Mouse (Mus musculus) urinary bladder, postnatal 14 days (tissue): ENCODE results near the gene H2afj.

Experiments
- DNase-seq: peaks from one replicate; pipeline ENCODE4 v3.0.0; 2021; ENCODE audit warnings: low spot score

Gene H2afj

GRCm38 (mm10) chr6:136805409-136805775 lies 2.7 kb upstream of the H2afj start:
- no peak for DNase-seq

GRCm38 (mm10) chr6:136806819-136807218 lies 1.2 kb upstream of the H2afj start:
- no peak for DNase-seq

- DNase-seq, result no peak
Observed at GRCm38 (mm10) chr6:136807395-136808013, 540 bp upstream of the H2afj start.

- DNase-seq, result peak; percentile 52
Observed at GRCm38 (mm10) chr6:136808631-136809046, 595 bp downstream of the H2afj start.

- DNase-seq, result peak; percentile 75
Observed at GRCm38 (mm10) chr6:136809077-136809476, 1.0 kb downstream of the H2afj start.

GRCm38 (mm10) chr6:136809673-136810072 lies 1.6 kb downstream of the H2afj start:
- no peak for DNase-seq

GRCm38 (mm10) chr6:136811196-136811595 lies 3.2 kb downstream of the H2afj start:
- no peak for DNase-seq

GRCm38 (mm10) chr6:136813117-136813516 lies 5.1 kb downstream of the H2afj start:
- DNase-seq, result no peak

- DNase-seq, result no peak
Observed at GRCm38 (mm10) chr6:136815381-136815780, 7.3 kb downstream of the H2afj start.

- DNase-seq, result no peak
Observed at GRCm38 (mm10) chr6:136816826-136817225, 8.8 kb downstream of the H2afj start.

- no peak for DNase-seq
Observed at GRCm38 (mm10) chr6:136817549-136817948, 9.5 kb downstream of the H2afj start.

GRCm38 (mm10) chr6:136820381-136820780 lies 12.3 kb downstream of the H2afj start:
- no peak for DNase-seq

GRCm38 (mm10) chr6:136821086-136821485 lies 13.0 kb downstream of the H2afj start:
- no peak for DNase-seq

GRCm38 (mm10) chr6:136824987-136825386 lies 16.9 kb downstream of the H2afj start:
- DNase-seq, result no peak

- no peak for DNase-seq
Observed at GRCm38 (mm10) chr6:136827116-136827515, 19.1 kb downstream of the H2afj start.

- no peak for DNase-seq
Observed at GRCm38 (mm10) chr6:136827516-136827880, 19.5 kb downstream of the H2afj start, which contains the start of gene BC049715. TSS of gene BC049715 (plus strand) at chr6:136827626.

GRCm38 (mm10) chr6:136827881-136828561 lies 20.0 kb downstream of the H2afj start, which contains the start of gene Wbp11:
TSS of gene Wbp11 (minus strand) at chr6:136828233.
- DNase-seq, result peak; percentile 95

GRCm38 (mm10) chr6:136828681-136829080 lies 20.6 kb downstream of the H2afj start:
- DNase-seq, result no peak

GRCm38 (mm10) chr6:136831712-136832111 lies 23.7 kb downstream of the H2afj start:
- DNase-seq, result no peak

- DNase-seq, result no peak
Observed at GRCm38 (mm10) chr6:136835352-136835751, 27.3 kb downstream of the H2afj start, which contains the start of gene Smco3. TSS of gene Smco3 (minus strand) at chr6:136835452.

- DNase-seq, result no peak
Observed at GRCm38 (mm10) chr6:136837323-136837722, 29.3 kb downstream of the H2afj start.

- DNase-seq, result no peak
Observed at GRCm38 (mm10) chr6:136844903-136845302, 36.9 kb downstream of the H2afj start.

- no peak for DNase-seq
Observed at GRCm38 (mm10) chr6:136845706-136846480, 37.8 kb downstream of the H2afj start.
